Mouse (Mus musculus): ENCODE measurements around the gene Zzz3.

DNA sequence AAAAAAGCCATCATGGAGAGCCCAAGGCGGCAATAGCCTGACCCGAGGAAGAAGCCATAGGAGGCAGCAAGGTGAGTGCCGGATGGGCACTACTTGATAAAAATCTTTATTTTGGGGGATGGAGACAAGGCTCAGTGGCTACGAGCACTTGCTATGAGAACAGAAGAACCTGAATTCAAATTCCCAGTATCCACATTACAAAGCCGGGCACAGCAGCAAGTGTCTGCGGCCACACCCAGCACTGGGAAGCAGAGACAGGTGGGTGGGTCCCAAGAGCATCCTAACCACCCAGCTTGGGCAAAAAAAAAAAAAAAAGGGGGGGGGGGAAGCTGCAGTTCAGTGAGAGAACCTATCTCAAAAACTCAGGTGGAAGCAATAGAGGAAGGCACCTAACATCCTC is 85.1 kb downstream of the Zzz3 start:
- TF ChIP-seq CTCF (IDR thresholded peaks at IDR 0.05; ENCODE audit: control insufficient read depth, insufficient read depth, insufficient replicate concordance, low read depth, low read length): no peak
- no peak for TF ChIP-seq POLR2A (IDR thresholded peaks at IDR 0.05; ENCODE audit: control insufficient read depth, low read depth, low read length)
